Mouse (Mus musculus): ENCODE measurements around the gene Pglyrp2. TPM values are rescaled to one million over a fixed set of nuclear protein-coding genes. Genes with fewer than 3 reads are reported as not detected.

The Pglyrp2 gene
- not detected for total RNA-seq (2018; cell fraction: chromatin; rRNA removed)
- under 1 TPM in 1 of 26 experiments, not detected in 25; 0.09 TPM for total RNA-seq (2018; cell fraction: cytosol; rRNA removed)
- not detected for total RNA-seq (2018; cell fraction: nucleus; rRNA removed)
- polyA plus RNA-seq (2018): not detected in 3 replicates

GRCm38 (mm10) chr17:32424034-32424433, at the start of gene Pglyrp2:
Pglyrp2 (minus strand) TSS chr17:32424167.
- no peaks in the 10 kb centered on the region for H3K79me2 ChIP-seq (ENCODE audit: inconsistent target)
- 38% methylated on average over 2 of the region's 2 CpGs for WGBS (ENCODE audit: missing documents)
- H3K27ac ChIP-seq: no peak within 1 kb of the TSS

GRCm38 (mm10) chr17:32472176-32472575, 48.2 kb upstream of the Pglyrp2 start:
- Histone ChIP-seq H3K36me3 (ENCODE audit: inconsistent target) (no peaks in the 10 kb centered on the region), H3K27ac (no peak overlapping the region), H3K4me3 (ENCODE audit: inconsistent target) (no peak overlapping the region), H3K79me2 (ENCODE audit: inconsistent target) (no peaks in the 10 kb centered on the region)
- 61% methylated on average over 7 of the region's 7 CpGs for WGBS (ENCODE audit: missing documents)

More at GRCm38 (mm10) chr17:32424034-32424433, at the start of gene Pglyrp2:
- Histone ChIP-seq H3K4me3 (ENCODE audit: inconsistent target) (no peak within 1 kb of the TSS), H3K36me3 (ENCODE audit: inconsistent target) (no peaks in the 10 kb centered on the region)

GRCm38 (mm10) chr17:32470795-32471194, 46.8 kb upstream of the Pglyrp2 start:
- H3K79me2 ChIP-seq (ENCODE audit: inconsistent target): no peaks in the 10 kb centered on the region
- 80% methylated on average over 4 of the region's 4 CpGs for WGBS (ENCODE audit: missing documents)
- H3K27ac ChIP-seq: no peak overlapping the region
- no peaks in the 10 kb centered on the region for H3K36me3 ChIP-seq (ENCODE audit: inconsistent target)
- no peak overlapping the region for H3K4me3 ChIP-seq (ENCODE audit: inconsistent target)

- no peak overlapping the region for H3K4me3 ChIP-seq (ENCODE audit: inconsistent target)
- 79% methylated on average over 7 of the region's 7 CpGs for WGBS (ENCODE audit: missing documents)
- H3K36me3 ChIP-seq (ENCODE audit: inconsistent target): no peaks in the 10 kb centered on the region
- H3K79me2 ChIP-seq (ENCODE audit: inconsistent target): no peaks in the 10 kb centered on the region
- H3K27ac ChIP-seq: no peak overlapping the region
Observed at GRCm38 (mm10) chr17:32468494-32468893, 44.5 kb upstream of the Pglyrp2 start.

- no peak overlapping the region for H3K4me3 ChIP-seq (ENCODE audit: inconsistent target)
- 36% methylated on average over 2 of the region's 2 CpGs for WGBS (ENCODE audit: missing documents)
- no peaks in the 10 kb centered on the region for H3K79me2 ChIP-seq (ENCODE audit: inconsistent target)
- no peaks in the 10 kb centered on the region for H3K36me3 ChIP-seq (ENCODE audit: inconsistent target)
- no peak overlapping the region for H3K27ac ChIP-seq
Observed at GRCm38 (mm10) chr17:32454997-32455396, 31.0 kb upstream of the Pglyrp2 start.

- H3K36me3 ChIP-seq (ENCODE audit: inconsistent target): no peaks in the 10 kb centered on the region
- no peak overlapping the region for H3K27ac ChIP-seq
- 85% methylated on average over 4 of the region's 4 CpGs for WGBS (ENCODE audit: missing documents)
- H3K4me3 ChIP-seq (ENCODE audit: inconsistent target): no peak overlapping the region
- no peaks in the 10 kb centered on the region for H3K79me2 ChIP-seq (ENCODE audit: inconsistent target)
Observed at GRCm38 (mm10) chr17:32454188-32454587, 30.2 kb upstream of the Pglyrp2 start.

GRCm38 (mm10) chr17:32452482-32452881, 28.5 kb upstream of the Pglyrp2 start, which contains the start of gene Cyp4f39:
Cyp4f39 (plus strand) TSS chr17:32452723.
- 10% methylated on average over 19 of the region's 19 CpGs for WGBS (ENCODE audit: missing documents)
- Histone ChIP-seq H3K79me2 (ENCODE audit: inconsistent target) (no peaks in the 10 kb centered on the region), H3K4me3 (ENCODE audit: inconsistent target) (no peak within 1 kb of the TSS), H3K27ac (no peak within 1 kb of the TSS), H3K36me3 (ENCODE audit: inconsistent target) (no peaks in the 10 kb centered on the region)

- 36% methylated on average over 2 of the region's 2 CpGs for WGBS (ENCODE audit: missing documents)
- Histone ChIP-seq H3K27ac (no peak overlapping the region), H3K36me3 (ENCODE audit: inconsistent target) (no peaks in the 10 kb centered on the region), H3K79me2 (ENCODE audit: inconsistent target) (no peaks in the 10 kb centered on the region), H3K4me3 (ENCODE audit: inconsistent target) (no peak overlapping the region)
Observed at GRCm38 (mm10) chr17:32450844-32451537, 27.0 kb upstream of the Pglyrp2 start.

- H3K36me3 ChIP-seq (ENCODE audit: inconsistent target): no peaks in the 10 kb centered on the region
- H3K27ac ChIP-seq: no peak overlapping the region
- 100% methylated on average over 1 of the region's 1 CpGs for WGBS (ENCODE audit: missing documents)
- H3K79me2 ChIP-seq (ENCODE audit: inconsistent target): no peaks in the 10 kb centered on the region
- H3K4me3 ChIP-seq (ENCODE audit: inconsistent target): no peak overlapping the region
Observed at GRCm38 (mm10) chr17:32449042-32449441, 25.1 kb upstream of the Pglyrp2 start.

GRCm38 (mm10) chr17:32447195-32447594, 23.2 kb upstream of the Pglyrp2 start:
- H3K4me3 ChIP-seq (ENCODE audit: inconsistent target): no peak overlapping the region
- H3K79me2 ChIP-seq (ENCODE audit: inconsistent target): no peaks in the 10 kb centered on the region
- no peak overlapping the region for H3K27ac ChIP-seq
- no peaks in the 10 kb centered on the region for H3K36me3 ChIP-seq (ENCODE audit: inconsistent target)

- Histone ChIP-seq H3K4me3 (ENCODE audit: inconsistent target) (no peak overlapping the region), H3K36me3 (ENCODE audit: inconsistent target) (no peaks in the 10 kb centered on the region), H3K79me2 (ENCODE audit: inconsistent target) (no peaks in the 10 kb centered on the region), H3K27ac (no peak overlapping the region)
- 81% methylated on average over 5 of the region's 5 CpGs for WGBS (ENCODE audit: missing documents)
Observed at GRCm38 (mm10) chr17:32445016-32445415, 21.0 kb upstream of the Pglyrp2 start.

- Histone ChIP-seq H3K36me3 (ENCODE audit: inconsistent target) (no peaks in the 10 kb centered on the region), H3K79me2 (ENCODE audit: inconsistent target) (no peaks in the 10 kb centered on the region), H3K4me3 (ENCODE audit: inconsistent target) (no peak overlapping the region), H3K27ac (no peak overlapping the region)
- 23% methylated on average over 6 of the region's 6 CpGs for WGBS (ENCODE audit: missing documents)
Observed at GRCm38 (mm10) chr17:32443245-32443644, 19.3 kb upstream of the Pglyrp2 start.

GRCm38 (mm10) chr17:32437106-32437505, 13.1 kb upstream of the Pglyrp2 start:
- Histone ChIP-seq H3K4me3 (ENCODE audit: inconsistent target) (no peak overlapping the region), H3K36me3 (ENCODE audit: inconsistent target) (no peaks in the 10 kb centered on the region), H3K79me2 (ENCODE audit: inconsistent target) (no peaks in the 10 kb centered on the region), H3K27ac (no peak overlapping the region)
- WGBS (ENCODE audit: missing documents): 96% methylated on average over 4 of the region's 4 CpGs

GRCm38 (mm10) chr17:32435151-32435550, 11.2 kb upstream of the Pglyrp2 start:
- Histone ChIP-seq H3K4me3 (ENCODE audit: inconsistent target) (no peak overlapping the region), H3K36me3 (ENCODE audit: inconsistent target) (no peaks in the 10 kb centered on the region), H3K27ac (no peak overlapping the region), H3K79me2 (ENCODE audit: inconsistent target) (no peaks in the 10 kb centered on the region)
- 94% methylated on average over 5 of the region's 5 CpGs for WGBS (ENCODE audit: missing documents)

GRCm38 (mm10) chr17:32434324-32434723, 10.4 kb upstream of the Pglyrp2 start:
- Histone ChIP-seq H3K27ac (no peak overlapping the region), H3K79me2 (ENCODE audit: inconsistent target) (no peaks in the 10 kb centered on the region), H3K4me3 (ENCODE audit: inconsistent target) (no peak overlapping the region), H3K36me3 (ENCODE audit: inconsistent target) (no peaks in the 10 kb centered on the region)
- WGBS (ENCODE audit: missing documents): 51% methylated on average over 4 of the region's 4 CpGs

All from macrophage (primary cell).